Mouse (Mus musculus) midbrain, embryonic 12.5 days (tissue): ENCODE results near the gene Ldha. TPM values are rescaled to one million over a fixed set of nuclear protein-coding genes. Genes with fewer than 3 reads are reported as not detected.
"Not testable (repeated sequence)": the region's sequence is repeated elsewhere in the genome, so short reads cannot be mapped to it uniquely, and the experiment has no call there.

Experiments used
- ATAC-seq: fragments of 200-750 bp; cut with Nextera tagmentation; 2 replicates; pipeline ENCODE4 v1.8.0; 2017; ENCODE audit warnings: low read depth, moderate TSS enrichment, moderate library complexity; ENCODE audit not compliant: low FRiP score
- H3K27ac ChIP-seq: fragments of 300-500 bp; sonication (generic); replicated peaks from 2 replicates; pipeline ENCODE4 v1.5.1; 2016; ENCODE audit warnings: mild to moderate bottlenecking
- H3K27me3 ChIP-seq: fragments of 300-500 bp; sonication (generic); 2 replicates; pipeline ENCODE4 v1.6.1; 2016; ENCODE audit warnings: mild to moderate bottlenecking
- H3K36me3 ChIP-seq: fragments of 300-500 bp; sonication (generic); 2 replicates; pipeline ENCODE4 v1.6.1; 2016
- H3K4me1 ChIP-seq: fragments of 300-500 bp; sonication (generic); 2 replicates; pipeline ENCODE4 v1.6.1; 2016
- H3K4me2 ChIP-seq: fragments of 300-500 bp; sonication (generic); replicated peaks from 2 replicates; pipeline ENCODE4 v1.6.1; 2016; ENCODE audit warnings: mild to moderate bottlenecking, moderate library complexity
- H3K4me3 ChIP-seq: fragments of 300-500 bp; sonication (generic); 2 replicates; pipeline ENCODE4 v1.5.1; 2016; ENCODE audit warnings: mild to moderate bottlenecking
- H3K9ac ChIP-seq: fragments of 300-500 bp; sonication (generic); replicated peaks from 2 replicates; pipeline ENCODE4 v1.6.1; 2016; ENCODE audit warnings: mild to moderate bottlenecking, moderate library complexity
- H3K9me3 ChIP-seq: fragments of 300-500 bp; sonication (generic); 2 replicates; pipeline ENCODE4 v1.6.1; 2016; ENCODE audit warnings: mild to moderate bottlenecking
- WGBS: fragments of 180-500 bp; shearing (Covaris S2); methylation state at CpG from one replicate; pipeline ENCODE4 v1.1.7; 2016; 5-methylcytosine and 5-hydroxymethylcytosine counted together
- polyA plus RNA-seq: library from polyadenylated mRNA; unstranded; fragments of >200 nt; fragmentation: Nextera tagmentation; extraction: Ambion mirVana; gene quantifications from 2 replicates; pipeline ENCODE4 v1.2.1, GENCODE M21; 2016

The Ldha gene
- polyA plus RNA-seq, 1 experiment from 2014 or later, result 809 TPM

GRCm38 (mm10) chr7:46855866-46856560 lies 14.7 kb downstream of the Ldha start:
- WGBS, result 74% methylated on average over 7 of the region's 7 CpGs
- H3K9ac ChIP-seq, result no peak overlapping the region
- no peak overlapping the region for H3K4me3 ChIP-seq
- no peaks in the 10 kb centered on the region for H3K9me3 ChIP-seq
- H3K27me3 ChIP-seq, result no peaks in the 10 kb centered on the region
- H3K4me1 ChIP-seq, result no peaks in the 10 kb centered on the region
- no peak overlapping the region for H3K4me2 ChIP-seq
- ATAC-seq, result no peak
- H3K27ac ChIP-seq, result no peak overlapping the region
- peaks cover 52% of the 10 kb centered on the region for H3K36me3 ChIP-seq

- 85% methylated on average over 9 of the region's 9 CpGs for WGBS
Measured at GRCm38 (mm10) chr7:46857436-46857835, 16.2 kb downstream of the Ldha start.

GRCm38 (mm10) chr7:46859031-46859430 lies 17.8 kb downstream of the Ldha start:
- no peak for ATAC-seq
- no peaks in the 10 kb centered on the region for H3K9me3 ChIP-seq
- 62% methylated on average over 6 of the region's 6 CpGs for WGBS
- H3K4me2 ChIP-seq, result no peak overlapping the region
- peaks cover 23% of the 10 kb centered on the region for H3K36me3 ChIP-seq
- no peaks in the 10 kb centered on the region for H3K27me3 ChIP-seq
- no peaks in the 10 kb centered on the region for H3K4me1 ChIP-seq
- no peak overlapping the region for H3K4me3 ChIP-seq
- no peak overlapping the region for H3K9ac ChIP-seq
- no peak overlapping the region for H3K27ac ChIP-seq

More at GRCm38 (mm10) chr7:46857436-46857835, 16.2 kb downstream of the Ldha start:
- H3K9ac ChIP-seq, result no peak overlapping the region
- no peaks in the 10 kb centered on the region for H3K27me3 ChIP-seq
- no peak overlapping the region for H3K4me3 ChIP-seq
- H3K36me3 ChIP-seq, result peaks cover 39% of the 10 kb centered on the region
- H3K9me3 ChIP-seq, result no peaks in the 10 kb centered on the region
- no peak overlapping the region for H3K27ac ChIP-seq
- H3K4me1 ChIP-seq, result no peaks in the 10 kb centered on the region
- ATAC-seq, result no peak
- no peak overlapping the region for H3K4me2 ChIP-seq

GRCm38 (mm10) chr7:46860996-46861395 lies 19.7 kb downstream of the Ldha start, which contains the start of gene Ldhc:
Gene Ldhc (plus strand): TSS chr7:46861203.
- 27% methylated on average over 10 of the region's 10 CpGs for WGBS
- Histone ChIP-seq H3K27me3 (no peaks in the 10 kb centered on the region), H3K4me1 (no peaks in the 10 kb centered on the region), H3K27ac (no peak within 1 kb of the TSS), H3K9me3 (no peaks in the 10 kb centered on the region), H3K36me3 (peaks cover 3% of the 10 kb centered on the region; the same call in 1 of the 2 replicates), H3K4me2 (no peak within 1 kb of the TSS), H3K4me3 (no peak within 1 kb of the TSS), H3K9ac (no peak within 1 kb of the TSS)
- ATAC-seq, result no peak

- Histone ChIP-seq H3K4me1 (no peaks in the 10 kb centered on the region), H3K4me3 (no peak overlapping the region), H3K4me2 (no peak overlapping the region), H3K9me3 (no peaks in the 10 kb centered on the region), H3K36me3 (no peaks in the 10 kb centered on the region), H3K27me3 (no peaks in the 10 kb centered on the region), H3K9ac (no peak overlapping the region), H3K27ac (no peak overlapping the region)
- 78% methylated on average over 4 of the region's 4 CpGs for WGBS
- no peak for ATAC-seq
Measured at GRCm38 (mm10) chr7:46871988-46872387, 30.7 kb downstream of the Ldha start.

GRCm38 (mm10) chr7:46876841-46877240 lies 35.6 kb downstream of the Ldha start:
- Histone ChIP-seq H3K9me3 (no peaks in the 10 kb centered on the region), H3K36me3 (no peaks in the 10 kb centered on the region), H3K4me1 (no peaks in the 10 kb centered on the region), H3K4me2 (no peak overlapping the region), H3K4me3 (no peak overlapping the region), H3K9ac (no peak overlapping the region), H3K27me3 (no peaks in the 10 kb centered on the region), H3K27ac (no peak overlapping the region)
- no peak for ATAC-seq
- 80% methylated on average over 4 of the region's 4 CpGs for WGBS

- no peak for ATAC-seq
- 86% methylated on average over 6 of the region's 6 CpGs for WGBS
- no peaks in the 10 kb centered on the region for H3K4me1 ChIP-seq
- H3K9me3 ChIP-seq, result no peaks in the 10 kb centered on the region
- no peaks in the 10 kb centered on the region for H3K36me3 ChIP-seq
- no peak overlapping the region for H3K4me3 ChIP-seq
- no peaks in the 10 kb centered on the region for H3K27me3 ChIP-seq
- H3K27ac ChIP-seq, result no peak overlapping the region
- H3K9ac ChIP-seq, result no peak overlapping the region
- H3K4me2 ChIP-seq, result no peak overlapping the region
Measured at GRCm38 (mm10) chr7:46877255-46877654, 36.0 kb downstream of the Ldha start.

- peaks cover 2% of the 10 kb centered on the region for H3K36me3 ChIP-seq
- no peak overlapping the region for H3K27ac ChIP-seq
- H3K27me3 ChIP-seq, result no peaks in the 10 kb centered on the region
- H3K4me2 ChIP-seq, result no peak overlapping the region
- H3K9ac ChIP-seq, result no peak overlapping the region
- no peaks in the 10 kb centered on the region for H3K4me1 ChIP-seq
- ATAC-seq, result no peak
- H3K9me3 ChIP-seq, result no peaks in the 10 kb centered on the region
- WGBS, result 98% methylated on average over 5 of the region's 5 CpGs
- H3K4me3 ChIP-seq, result no peak overlapping the region
Measured at GRCm38 (mm10) chr7:46879851-46880250, 38.6 kb downstream of the Ldha start.

GRCm38 (mm10) chr7:46880992-46881391 lies 39.7 kb downstream of the Ldha start:
- no peaks in the 10 kb centered on the region for H3K9me3 ChIP-seq
- H3K36me3 ChIP-seq, result peaks cover 13% of the 10 kb centered on the region
- no peaks in the 10 kb centered on the region for H3K4me1 ChIP-seq
- no peak overlapping the region for H3K27ac ChIP-seq
- no peaks in the 10 kb centered on the region for H3K27me3 ChIP-seq
- ATAC-seq, result no peak
- no peak overlapping the region for H3K4me2 ChIP-seq
- no peak overlapping the region for H3K4me3 ChIP-seq
- 90% methylated on average over 2 of the region's 2 CpGs for WGBS
- no peak overlapping the region for H3K9ac ChIP-seq

GRCm38 (mm10) chr7:46881941-46882340 lies 40.7 kb downstream of the Ldha start:
- H3K4me3 ChIP-seq, H3K27me3 ChIP-seq, H3K9ac ChIP-seq, H3K4me1 ChIP-seq, H3K9me3 ChIP-seq, ATAC-seq, H3K27ac ChIP-seq, H3K4me2 ChIP-seq: not testable (repeated sequence)
- peaks cover 22% of the 10 kb centered on the region for H3K36me3 ChIP-seq
- WGBS, result 84% methylated on average over 8 of the region's 8 CpGs

GRCm38 (mm10) chr7:46883304-46883703 lies 42.0 kb downstream of the Ldha start:
- H3K9ac ChIP-seq, result no peak overlapping the region
- H3K27me3 ChIP-seq, result no peaks in the 10 kb centered on the region
- H3K4me1 ChIP-seq, result no peaks in the 10 kb centered on the region
- no peak for ATAC-seq
- H3K27ac ChIP-seq, result no peak overlapping the region
- no peak overlapping the region for H3K4me2 ChIP-seq
- no peak overlapping the region for H3K4me3 ChIP-seq
- 84% methylated on average over 3 of the region's 3 CpGs for WGBS
- H3K36me3 ChIP-seq, result peaks cover 36% of the 10 kb centered on the region
- H3K9me3 ChIP-seq, result no peaks in the 10 kb centered on the region

GRCm38 (mm10) chr7:46895511-46895910 lies 54.2 kb downstream of the Ldha start:
- 93% methylated on average over 3 of the region's 3 CpGs for WGBS
- ATAC-seq, result no peak
- H3K36me3 ChIP-seq, result peaks cover 92% of the 10 kb centered on the region
- H3K27me3 ChIP-seq, result no peaks in the 10 kb centered on the region
- H3K27ac ChIP-seq, result no peak overlapping the region
- H3K4me2 ChIP-seq, result no peak overlapping the region
- no peak overlapping the region for H3K4me3 ChIP-seq
- H3K9me3 ChIP-seq, result no peaks in the 10 kb centered on the region
- no peaks in the 10 kb centered on the region for H3K4me1 ChIP-seq
- no peak overlapping the region for H3K9ac ChIP-seq

GRCm38 (mm10) chr7:46899343-46899742 lies 58.1 kb downstream of the Ldha start:
- H3K9me3 ChIP-seq, result no peaks in the 10 kb centered on the region
- H3K9ac ChIP-seq, result no peak overlapping the region
- H3K27ac ChIP-seq, result no peak overlapping the region
- H3K4me3 ChIP-seq, result no peak overlapping the region
- ATAC-seq, result no peak
- H3K27me3 ChIP-seq, result no peaks in the 10 kb centered on the region
- WGBS, result 92% methylated on average over 3 of the region's 3 CpGs
- no peaks in the 10 kb centered on the region for H3K4me1 ChIP-seq
- H3K4me2 ChIP-seq, result no peak overlapping the region
- peaks cover 85% of the 10 kb centered on the region for H3K36me3 ChIP-seq
